Mouse (Mus musculus) limb, embryonic 12.5 days (tissue): ENCODE data around the gene Lima1. TPM values are rescaled to one million over a fixed set of nuclear protein-coding genes. Genes with fewer than 3 reads are reported as not detected.

ENCODE experiments used
- ATAC-seq: fragments of 200-750 bp; cut with Nextera tagmentation; 2 replicates; pipeline ENCODE4 v1.8.0; 2017; ENCODE audit warnings: low read depth, moderate TSS enrichment; ENCODE audit not compliant: insufficient number of reproducible peaks, insufficient read depth, low FRiP score, low TSS enrichment
- H3K27ac ChIP-seq: fragments of 300-500 bp; sonication (generic); 2 replicates; pipeline ENCODE4 v1.5.1; 2016; ENCODE audit warnings: mild to moderate bottlenecking, moderate library complexity
- H3K27me3 ChIP-seq: fragments of 300-500 bp; sonication (generic); 2 replicates; pipeline ENCODE4 v1.6.1; 2016; ENCODE audit warnings: mild to moderate bottlenecking, moderate library complexity
- H3K36me3 ChIP-seq: fragments of 300-500 bp; sonication (generic); 2 replicates; pipeline ENCODE4 v1.6.1; 2016; ENCODE audit warnings: mild to moderate bottlenecking, moderate library complexity
- H3K4me1 ChIP-seq: fragments of 300-500 bp; sonication (generic); replicated peaks from 2 replicates; pipeline ENCODE4 v1.6.1; 2016
- H3K4me2 ChIP-seq: fragments of 300-500 bp; sonication (generic); 2 replicates; pipeline ENCODE4 v1.6.1; 2016; ENCODE audit warnings: mild to moderate bottlenecking, moderate library complexity
- H3K4me3 ChIP-seq: fragments of 300-500 bp; sonication (generic); replicated peaks from 2 replicates; pipeline ENCODE4 v1.5.1; 2016; ENCODE audit warnings: mild to moderate bottlenecking
- H3K9ac ChIP-seq: fragments of 300-500 bp; sonication (generic); replicated peaks from 2 replicates; pipeline ENCODE4 v1.6.1; 2016; ENCODE audit warnings: mild to moderate bottlenecking, moderate library complexity
- H3K9me3 ChIP-seq: fragments of 300-500 bp; sonication (generic); 2 replicates; pipeline ENCODE4 v1.6.1; 2016; ENCODE audit warnings: mild to moderate bottlenecking, moderate library complexity
- WGBS: fragments of 180-500 bp; shearing (Covaris S2); methylation state at CpG from one replicate; pipeline ENCODE4 v1.1.7; 2016; 5-methylcytosine and 5-hydroxymethylcytosine counted together
- polyA plus RNA-seq: library from polyadenylated mRNA; unstranded; fragments of >200 nt; fragmentation: Nextera tagmentation; extraction: Ambion mirVana; gene quantifications from 2 replicates; pipeline ENCODE4 v1.2.1, GENCODE M21; 2016

Gene Lima1
- polyA plus RNA-seq, 1 experiment from 2014 or later, result 79.4 TPM

DNA sequence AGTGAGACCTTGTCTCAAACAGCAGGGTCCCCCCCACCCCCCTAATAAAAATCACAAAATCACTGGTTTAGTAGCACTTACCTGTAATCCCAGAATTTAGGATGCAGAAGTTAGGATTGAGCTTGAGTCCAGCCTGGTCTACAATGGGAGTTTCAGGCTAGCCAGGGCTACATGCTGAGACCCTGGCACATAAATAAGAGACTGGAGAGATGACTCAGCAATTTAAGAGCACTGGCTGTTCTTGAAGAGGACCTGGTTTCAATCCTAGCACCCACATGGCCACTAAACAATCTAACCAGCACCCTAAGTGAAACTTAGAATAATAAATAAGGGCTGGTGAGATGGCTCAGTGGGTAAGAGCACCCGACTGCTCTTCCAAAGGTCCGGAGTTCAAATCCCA, 144.1 kb downstream of the Lima1 start:
- peaks cover 7% of the 10 kb centered on the region for H3K9me3 ChIP-seq
- H3K9ac ChIP-seq, result no peak overlapping the region
- peaks cover 5% of the 10 kb centered on the region; the same call in 1 of the 2 replicates for H3K4me1 ChIP-seq
- ATAC-seq, result no peak
- H3K4me2 ChIP-seq, result no peak overlapping the region
- peaks cover 79% of the 10 kb centered on the region for H3K36me3 ChIP-seq
- no peak overlapping the region for H3K27ac ChIP-seq
- no peak overlapping the region for H3K4me3 ChIP-seq
- WGBS, result 98% methylated on average over 2 of the region's 2 CpGs
- H3K27me3 ChIP-seq, result no peaks in the 10 kb centered on the region

DNA sequence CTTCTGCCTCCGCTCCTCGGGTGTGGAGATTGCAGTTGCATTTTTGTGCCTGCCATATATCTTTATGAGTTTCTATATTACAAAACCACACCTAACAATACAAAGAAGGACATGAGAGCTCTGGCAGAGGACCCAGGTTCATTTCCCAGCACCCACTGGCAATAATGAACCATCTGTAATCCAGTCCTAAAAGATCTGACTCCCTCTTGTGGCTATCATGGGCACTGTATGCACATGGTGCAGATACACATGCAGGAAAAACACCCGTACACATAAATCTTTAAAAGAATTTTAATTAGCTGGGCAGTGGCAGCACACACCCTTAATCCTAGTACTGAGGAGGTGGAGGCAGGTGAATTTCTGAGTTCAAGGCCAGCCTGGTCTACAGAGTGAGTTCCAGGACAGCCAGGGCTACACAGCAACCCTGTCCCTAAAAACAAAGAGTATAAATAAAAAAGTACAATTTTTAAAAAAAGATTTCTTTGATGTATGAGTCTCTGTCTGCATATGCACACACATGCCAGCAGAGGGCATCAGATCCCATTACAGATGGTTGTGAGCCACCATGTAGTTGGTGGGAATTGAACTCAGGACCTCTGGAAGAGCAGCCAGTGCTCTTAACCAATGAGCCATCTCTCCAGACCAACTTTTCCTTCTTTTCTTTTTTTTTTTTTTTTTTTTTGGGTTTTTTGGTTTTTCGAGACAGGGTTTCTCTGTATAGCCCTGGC, 146.0 kb downstream of the Lima1 start:
- H3K27ac ChIP-seq, result no peak overlapping the region
- no peak overlapping the region for H3K9ac ChIP-seq
- H3K36me3 ChIP-seq, result peaks cover 59% of the 10 kb centered on the region
- H3K4me1 ChIP-seq, result peaks cover 15% of the 10 kb centered on the region
- 93% methylated on average over 3 of the region's 4 CpGs for WGBS
- H3K27me3 ChIP-seq, result no peaks in the 10 kb centered on the region
- peaks cover 7% of the 10 kb centered on the region for H3K9me3 ChIP-seq
- no peak for ATAC-seq
- H3K4me2 ChIP-seq, result no peak overlapping the region
- H3K4me3 ChIP-seq, result no peak overlapping the region

Other genes starting within 250 kb of the Lima1 start
- 139 and 143 TPM in 2 replicates for gene Racgap1, start 223.8 kb downstream of the Lima1 start, polyA plus RNA-seq
- 1.6 TPM in 2 replicates for gene Asic1, start 205.1 kb downstream of the Lima1 start, polyA plus RNA-seq
- 71.3 and 74.9 TPM in 2 replicates for gene Smarcd1, start 173.3 kb downstream of the Lima1 start, polyA plus RNA-seq
- gene Gm17349, start 170.0 kb downstream of the Lima1 start, polyA plus RNA-seq, result not detected in 2 replicates
- gene Gpd1, start 157.9 kb downstream of the Lima1 start, polyA plus RNA-seq, result 0.51 and 0.58 TPM in 2 replicates
- 145 and 146 TPM in 2 replicates for gene Cox14, start 149.8 kb downstream of the Lima1 start, polyA plus RNA-seq
- gene Cers5, start 102.6 kb downstream of the Lima1 start, polyA plus RNA-seq, result 73.3 and 78.0 TPM in 2 replicates
- gene Fam186a, start 91.6 kb upstream of the Lima1 start, polyA plus RNA-seq, result 0.03 TPM in 1 of 2 replicates, not detected in the other
- 29.5 and 34.8 TPM in 2 replicates for gene Larp4, start 94.6 kb upstream of the Lima1 start, polyA plus RNA-seq
- gene Dip2b, start 163.2 kb upstream of the Lima1 start, polyA plus RNA-seq, result 14.3 and 15.9 TPM in 2 replicates